Mouse (Mus musculus) megakaryocyte, embryonic 14.5 days (primary cell): ENCODE measurements around the gene Cyb561a3. TPM values are rescaled to one million over a fixed set of nuclear protein-coding genes. Genes with fewer than 3 reads are reported as not detected.
"Not testable (repeated sequence)": the region's sequence is repeated elsewhere in the genome, so short reads cannot be mapped to it uniquely, and the experiment has no call there.

ENCODE experiments used
- H3K27me3 ChIP-seq: replicated peaks from 2 replicates; pipeline ENCODE3; 2012; ENCODE audit warnings: inconsistent platforms
- H3K36me3 ChIP-seq: replicated peaks from 2 replicates; pipeline ENCODE3; 2012; ENCODE audit warnings: low read length, inconsistent platforms, mixed read lengths
- H3K4me1 ChIP-seq: 2 replicates; pipeline ENCODE4 v1.6.1; 2012; ENCODE audit warnings: inconsistent platforms
- H3K4me3 ChIP-seq: replicated peaks from 2 replicates; pipeline ENCODE3; 2012; ENCODE audit warnings: moderate library complexity, mild to moderate bottlenecking, inconsistent platforms
- H3K9me3 ChIP-seq: 2 replicates; pipeline ENCODE4 v1.6.1; 2012; ENCODE audit warnings: inconsistent platforms
- FLI1 ChIP-seq: IDR thresholded peaks from 2 replicates; pipeline ENCODE4 v1.6.1; 2012; ENCODE audit warnings: low read length, inconsistent platforms, mixed read lengths
- GATA1 ChIP-seq: IDR thresholded peaks from 3 replicates; pipeline ENCODE4 v1.6.1; 2012; ENCODE audit warnings: mixed read lengths, low read length, inconsistent platforms, borderline replicate concordance
- polyA plus RNA-seq: library from polyadenylated mRNA; stranded (reverse); fragments of >175 nt; gene quantifications from 2 replicates; pipeline ENCODE4 v1.2.3, GENCODE M21; 2012; ENCODE audit warnings: low replicate concordance; ENCODE audit not compliant: insufficient read depth

The Cyb561a3 gene
- polyA plus RNA-seq: 19.0 and 19.6 TPM in 2 replicates

DNA sequence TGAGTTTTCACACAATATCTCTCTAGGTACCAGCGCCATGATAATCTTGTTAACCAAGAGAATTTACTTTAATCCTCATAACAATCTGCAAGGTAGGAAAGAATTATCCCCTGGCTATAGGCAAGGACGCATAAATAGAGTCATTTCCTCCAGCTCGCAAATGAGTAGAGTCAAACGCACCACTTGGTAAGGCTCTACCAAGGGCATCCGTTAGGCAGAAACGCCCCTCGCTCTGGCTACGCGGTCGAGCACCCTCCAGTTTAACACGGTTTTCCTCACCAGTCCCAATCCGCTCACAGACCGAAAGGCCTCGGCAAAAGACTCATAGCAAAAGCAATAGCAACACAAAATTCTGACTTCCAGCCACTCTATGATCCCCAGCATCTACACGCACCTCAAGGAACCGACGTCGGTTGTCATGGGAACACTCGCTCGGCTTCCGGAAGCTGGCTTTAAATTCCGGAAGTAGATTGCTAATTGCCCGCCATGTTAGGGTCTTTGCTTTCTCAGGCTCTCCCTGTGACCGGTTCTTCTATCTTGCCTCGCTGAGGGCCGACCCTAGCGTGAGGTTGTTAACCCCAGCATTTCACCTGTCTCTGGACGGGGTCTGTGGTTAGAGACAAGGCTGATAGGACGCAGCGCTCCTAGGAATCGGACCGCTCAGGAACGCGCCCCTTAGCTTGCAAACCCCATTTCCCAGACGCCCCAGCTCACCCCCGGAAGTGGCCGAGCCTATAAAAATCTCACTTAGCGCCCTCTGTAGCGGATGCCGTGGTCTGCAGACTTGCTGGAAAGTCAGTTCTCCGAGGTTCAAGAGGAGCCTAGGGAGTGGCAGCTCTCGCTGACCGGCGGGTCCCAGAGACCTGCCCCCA, at the start of gene Cyb561a3, which contains the start of gene Tmem138:
Gene Cyb561a3, plus strand, starts transcription at position 483 of the 872 bp plus-strand sequence.
Gene Tmem138, minus strand, starts transcription at position 673 of the 872 bp plus-strand sequence.
- TF ChIP-seq FLI1 (peak; percentile 73; the same call in 1 of the 2 replicates), GATA1 (no peak)
- Histone ChIP-seq H3K4me3 (peak within 1 kb of the TSS; percentile 92), H3K9me3 (no peaks in the 10 kb centered on the region), H3K4me1 (peaks cover 54% of the 10 kb centered on the region), H3K36me3 (peaks cover 69% of the 10 kb centered on the region), H3K27me3 (no peaks in the 10 kb centered on the region)

GRCm38 (mm10) chr19:10530082-10530481, 46.9 kb upstream of the Cyb561a3 start:
- Histone ChIP-seq H3K27me3 (no peaks in the 10 kb centered on the region), H3K4me1 (peaks cover 22% of the 10 kb centered on the region), H3K9me3 (no peaks in the 10 kb centered on the region), H3K4me3 (no peak overlapping the region), H3K36me3 (peaks cover 79% of the 10 kb centered on the region)
- TF ChIP-seq FLI1 (no peak), GATA1 (no peak)

GRCm38 (mm10) chr19:10539454-10539853, 37.5 kb upstream of the Cyb561a3 start:
- no peak for TF ChIP-seq GATA1
- no peak for TF ChIP-seq FLI1

DNA sequence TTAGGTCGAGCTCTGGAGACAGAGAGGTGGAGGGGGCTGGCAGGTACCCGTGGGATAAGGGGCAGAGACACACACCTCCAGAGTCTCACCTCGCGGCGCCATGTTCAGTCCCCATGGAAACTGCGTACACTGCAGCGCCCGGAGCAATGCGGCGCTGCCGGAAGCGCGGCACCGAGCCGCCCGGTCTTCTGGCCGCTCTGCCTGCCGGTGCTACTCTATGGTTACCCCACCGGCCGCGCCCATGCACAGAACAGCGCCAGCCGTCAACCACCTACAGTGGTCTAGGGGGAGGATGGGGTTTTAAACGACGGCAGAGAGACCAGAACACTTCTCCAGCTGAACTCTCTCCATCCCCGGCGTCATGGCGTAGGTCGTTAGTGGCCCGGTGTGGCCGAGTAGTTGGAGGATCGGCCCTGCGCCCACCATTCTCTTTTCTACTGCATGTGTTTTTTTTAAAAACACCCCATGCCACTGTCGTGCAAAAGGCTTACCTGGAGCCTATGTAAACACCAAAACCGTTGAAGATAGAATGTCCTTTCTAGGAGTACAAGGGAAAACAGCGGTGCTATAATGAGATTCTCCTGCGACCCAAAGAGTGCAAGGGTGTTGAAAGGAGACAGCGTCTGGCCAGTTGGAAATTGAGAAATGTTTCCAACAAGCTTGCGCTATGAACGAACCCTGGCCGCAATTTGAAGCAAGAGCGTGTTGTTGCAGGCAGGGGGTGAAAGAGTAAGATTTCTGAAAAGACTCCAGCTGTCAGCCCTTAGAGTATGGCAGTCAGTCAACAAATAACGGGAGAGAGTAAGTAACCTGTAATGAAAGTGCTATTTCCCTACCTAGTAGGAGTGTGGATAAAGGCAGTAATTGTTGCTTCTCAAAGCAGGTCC, 21.1 kb upstream of the Cyb561a3 start, which contains the start of gene Tmem216:
Gene Tmem216, minus strand, starts transcription at position 615 of the 887 bp plus-strand sequence.
- Histone ChIP-seq H3K36me3 (peaks cover 31% of the 10 kb centered on the region), H3K4me3 (peak within 1 kb of the TSS; percentile 92), H3K4me1 (peaks cover 32% of the 10 kb centered on the region)

More at GRCm38 (mm10) chr19:10539454-10539853, 37.5 kb upstream of the Cyb561a3 start:
- Histone ChIP-seq H3K4me1 (no peaks in the 10 kb centered on the region), H3K4me3 (no peak overlapping the region), H3K27me3 (no peaks in the 10 kb centered on the region), H3K36me3 (peaks cover 98% of the 10 kb centered on the region), H3K9me3 (no peaks in the 10 kb centered on the region)

DNA sequence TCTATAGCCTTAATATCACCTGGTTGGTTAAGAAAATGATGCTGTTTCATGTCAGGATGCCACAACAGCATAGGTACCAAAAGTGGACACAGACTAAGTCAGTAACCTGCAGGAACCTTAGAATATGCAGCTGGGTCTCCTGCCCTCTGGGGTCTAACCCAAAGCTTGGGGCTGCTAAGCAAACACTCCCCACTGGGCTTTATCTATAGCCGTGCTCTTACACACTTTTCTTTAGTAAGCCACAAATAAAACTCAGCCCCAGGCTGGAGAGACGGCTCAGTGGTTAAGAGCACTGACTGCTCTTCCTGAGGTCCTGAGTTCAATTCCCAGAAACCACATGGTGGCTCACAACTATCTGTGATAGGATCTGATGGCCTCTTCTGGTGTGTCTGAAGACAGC, 20.0 kb upstream of the Cyb561a3 start:
- H3K27me3 ChIP-seq: no peaks in the 10 kb centered on the region
- no peak overlapping the region for H3K4me3 ChIP-seq
- peaks cover 20% of the 10 kb centered on the region for H3K36me3 ChIP-seq
- TF ChIP-seq FLI1 (no peak), GATA1 (no peak)
- H3K4me1 ChIP-seq: peaks cover 43% of the 10 kb centered on the region
- H3K9me3 ChIP-seq: no peaks in the 10 kb centered on the region

More for the DNA sequence above, 21.1 kb upstream of the Cyb561a3 start, which contains the start of gene Tmem216:
- no peak for TF ChIP-seq FLI1
- TF ChIP-seq GATA1: no peak
- H3K9me3 ChIP-seq: no peaks in the 10 kb centered on the region
- no peaks in the 10 kb centered on the region for H3K27me3 ChIP-seq

- Histone ChIP-seq H3K27me3 (no peaks in the 10 kb centered on the region), H3K9me3 (no peaks in the 10 kb centered on the region), H3K36me3 (peaks cover 18% of the 10 kb centered on the region), H3K4me3 (no peak overlapping the region), H3K4me1 (peaks cover 47% of the 10 kb centered on the region)
- TF ChIP-seq GATA1: no peak
These were observed 19.5 kb upstream of the Cyb561a3 start for GRCm38 (mm10) chr19:10557430-10557829.

- peaks cover 13% of the 10 kb centered on the region for H3K36me3 ChIP-seq
- not testable (repeated sequence) for H3K4me3 ChIP-seq, H3K27me3 ChIP-seq, H3K9me3 ChIP-seq
- H3K4me1 ChIP-seq: peaks cover 52% of the 10 kb centered on the region
These were observed 19.1 kb upstream of the Cyb561a3 start for GRCm38 (mm10) chr19:10557837-10558375.

DNA sequence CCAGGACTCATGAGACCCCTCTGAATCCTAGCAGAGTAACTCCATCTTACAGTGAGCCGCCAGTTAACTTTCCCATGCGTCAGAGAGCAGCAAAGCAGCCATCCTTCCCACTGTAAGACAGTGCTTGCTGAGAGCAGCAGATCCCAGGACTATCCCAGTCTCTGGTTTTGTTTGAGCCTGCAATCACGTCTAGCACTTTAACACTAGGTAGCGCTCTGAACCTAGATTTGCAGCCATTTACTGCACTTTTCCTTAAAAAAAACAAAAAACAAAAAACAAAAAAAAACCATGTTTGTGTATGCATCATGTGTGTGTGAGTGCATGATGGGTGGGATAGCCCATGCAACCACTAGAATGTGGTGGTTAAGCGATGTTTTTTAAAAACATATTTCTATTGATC, 16.9 kb upstream of the Cyb561a3 start:
- Histone ChIP-seq H3K9me3 (no peaks in the 10 kb centered on the region), H3K27me3 (no peaks in the 10 kb centered on the region), H3K4me1 (peaks cover 57% of the 10 kb centered on the region), H3K36me3 (no peaks in the 10 kb centered on the region), H3K4me3 (no peak overlapping the region)
- TF ChIP-seq GATA1 (no peak), FLI1 (no peak)

DNA sequence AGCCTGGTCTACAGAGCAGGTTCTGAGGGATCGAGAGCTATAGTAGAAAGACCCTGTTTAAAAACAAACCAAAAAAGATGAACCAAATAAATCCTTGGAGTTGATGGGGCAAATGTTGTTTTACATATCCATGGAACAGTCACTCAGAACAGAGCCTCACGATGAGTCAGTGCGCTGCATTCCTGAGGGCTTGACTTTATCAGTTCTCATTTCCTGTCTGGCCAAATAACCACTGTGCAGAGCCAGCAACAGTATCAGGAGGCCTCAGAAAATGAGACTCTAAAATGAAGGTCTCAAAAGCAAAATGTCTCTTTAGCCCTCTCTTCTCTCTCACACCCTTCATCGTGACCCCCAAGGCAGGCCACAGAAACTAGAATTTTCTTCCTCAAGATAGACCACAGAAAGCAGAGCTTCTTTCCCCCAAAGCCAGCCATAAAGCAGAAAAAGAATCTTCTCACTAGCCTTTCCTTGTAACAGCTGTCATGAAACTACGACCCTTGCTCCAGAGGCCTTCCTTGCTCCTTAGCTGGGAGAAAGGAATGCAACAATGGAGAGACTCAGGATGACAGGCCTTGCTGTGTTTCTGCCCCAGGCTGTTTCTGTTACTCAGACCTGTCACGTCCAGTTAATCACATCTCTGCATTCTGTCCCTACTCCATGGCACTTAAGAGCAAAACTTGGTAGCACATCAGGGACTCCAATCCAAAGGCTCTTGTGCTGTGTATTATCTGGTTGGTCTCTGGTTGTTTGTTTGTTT, 15.2 kb upstream of the Cyb561a3 start:
- peaks cover 60% of the 10 kb centered on the region for H3K4me1 ChIP-seq

More for the DNA sequence above, 15.2 kb upstream of the Cyb561a3 start:
- Histone ChIP-seq H3K9me3 (no peaks in the 10 kb centered on the region), H3K36me3 (no peaks in the 10 kb centered on the region), H3K27me3 (no peaks in the 10 kb centered on the region), H3K4me3 (peak overlapping the region; percentile 9)
- TF ChIP-seq FLI1 (no peak), GATA1 (no peak)
